In the genomic region with DNA sequence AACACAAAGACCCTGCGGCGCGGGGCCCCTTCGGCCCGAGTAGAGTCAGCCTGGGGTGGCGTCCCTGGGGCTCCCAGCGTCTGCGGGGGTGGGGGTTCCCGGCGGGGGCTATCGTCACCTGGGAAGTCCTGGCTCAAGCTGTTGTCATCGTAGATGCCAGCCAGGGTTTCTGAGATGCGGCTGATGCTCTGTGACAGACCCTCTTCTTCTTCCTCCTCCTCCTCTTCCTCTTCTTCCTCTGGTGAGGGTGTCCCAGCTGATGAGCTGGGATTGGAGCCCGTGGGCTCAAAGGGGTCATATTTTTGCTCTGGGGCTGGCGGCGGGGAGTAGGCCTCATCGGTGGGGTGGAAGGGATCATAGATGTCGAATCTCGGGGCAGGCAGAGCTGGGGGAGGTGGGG, we compare ENCODE assay signal across 23 mouse cellular contexts.
"Had no signal": no experiment of that assay in that cellular context is flagged by ENCODE, and none has a peak within 500 bp of the region (broad histone marks: within the 10 kb centered on the region; RNA-seq: fewer than 3 reads in every experiment).

No protein-coding gene starts in this region.

- H3K4me2 ChIP-seq: limb, embryonic 13.5 days; liver, embryonic 12.5 days; liver, embryonic 15.5 days; lung, embryonic 15.5 days; midbrain, embryonic 11.5 days; neural tube, embryonic 12.5 days; neural tube, embryonic 15.5 days had no signal

- DNase-seq: kidney, postnatal 36 days; layer of hippocampus, postnatal 36 days; left cerebral cortex, postnatal 4 days; liver; lung, adult 18-20 months; lung, postnatal 10 days; lung, postnatal 36 days; midbrain, embryonic 14.5 days; right cerebral cortex, adult 18-20 months; right cerebral cortex, postnatal 14 days; right cerebral cortex, postnatal 4 days; thymus, adult 18-20 months; thymus, postnatal 36 days had no signal

- ATAC-seq: liver, embryonic 12.5 days had no signal

- H3K27me3 ChIP-seq: limb, embryonic 13.5 days; liver, embryonic 12.5 days; liver, embryonic 15.5 days; lung, embryonic 15.5 days; megakaryocyte, embryonic 14.5 days; neural tube, embryonic 12.5 days; neural tube, embryonic 15.5 days had no signal

- H3K9me3 ChIP-seq: limb, embryonic 13.5 days; liver, embryonic 15.5 days; lung, embryonic 15.5 days; megakaryocyte, embryonic 14.5 days; neural tube, embryonic 12.5 days; neural tube, embryonic 15.5 days had no signal

- H3K4me3 ChIP-seq: left cerebral cortex, adult 2 months; limb, embryonic 13.5 days; liver, embryonic 12.5 days; liver, embryonic 15.5 days; lung, embryonic 15.5 days; megakaryocyte, embryonic 14.5 days; neural tube, embryonic 12.5 days; neural tube, embryonic 15.5 days had no signal

- H3K9ac ChIP-seq: limb, embryonic 13.5 days; liver, embryonic 12.5 days; liver, embryonic 15.5 days; lung, embryonic 15.5 days; neural tube, embryonic 12.5 days; neural tube, embryonic 15.5 days had no signal

- H3K27ac ChIP-seq: kidney, postnatal 0 days; left cerebral cortex, adult 2 months; limb, embryonic 13.5 days; liver, embryonic 12.5 days; liver, embryonic 15.5 days; lung, embryonic 15.5 days; neural tube, embryonic 12.5 days; neural tube, embryonic 15.5 days had no signal
